Mouse (Mus musculus) thymus, postnatal 36 days (tissue): ENCODE measurements around the gene Ippk.
A peak's percentile ranks its signal among the peaks of the same experiment; 100 is the strongest.

Experiments used
- DNase-seq, 2 experiments: peaks; one replicate each; pipeline ENCODE4 v3.0.0; 2022; ENCODE audit warnings: mixed read lengths in 2 of 2

The Ippk gene

DNA sequence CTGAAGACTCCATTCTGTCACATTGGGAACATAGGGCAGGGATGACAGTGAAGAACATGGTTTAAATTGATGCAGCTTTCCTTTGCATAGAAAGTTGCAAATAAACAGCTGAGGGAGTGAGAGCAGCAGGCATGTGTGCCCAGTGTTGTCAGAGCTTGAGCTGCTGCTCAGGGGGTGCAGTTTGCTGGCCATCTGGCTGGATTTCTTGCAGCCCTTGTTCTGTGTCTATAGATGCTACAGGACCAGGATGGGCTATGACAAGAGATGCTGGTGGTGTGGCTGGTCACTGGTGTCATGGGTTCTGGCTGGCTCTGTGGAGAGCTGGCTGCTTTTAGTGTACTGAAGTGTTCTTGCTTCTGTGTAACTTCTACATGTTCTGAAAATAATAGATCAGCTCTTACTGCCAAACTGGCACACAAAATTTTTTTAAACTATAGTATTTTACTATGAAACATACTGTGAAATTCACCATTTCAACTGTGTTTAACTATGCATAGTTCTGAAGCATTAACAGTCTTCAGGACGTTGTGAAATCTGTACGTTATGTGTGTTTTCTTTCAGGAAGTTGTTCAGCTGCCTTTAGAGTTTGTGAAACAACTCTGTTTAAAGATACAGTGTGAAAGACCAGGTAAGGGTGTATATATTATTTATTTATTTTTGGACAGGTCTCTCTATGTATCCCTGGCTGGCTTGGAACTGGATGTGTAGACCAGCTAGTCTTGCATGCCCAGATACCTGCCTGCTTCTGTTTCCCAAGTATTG lies 12.4 kb downstream of the Ippk start:
- no peak for DNase-seq

DNA sequence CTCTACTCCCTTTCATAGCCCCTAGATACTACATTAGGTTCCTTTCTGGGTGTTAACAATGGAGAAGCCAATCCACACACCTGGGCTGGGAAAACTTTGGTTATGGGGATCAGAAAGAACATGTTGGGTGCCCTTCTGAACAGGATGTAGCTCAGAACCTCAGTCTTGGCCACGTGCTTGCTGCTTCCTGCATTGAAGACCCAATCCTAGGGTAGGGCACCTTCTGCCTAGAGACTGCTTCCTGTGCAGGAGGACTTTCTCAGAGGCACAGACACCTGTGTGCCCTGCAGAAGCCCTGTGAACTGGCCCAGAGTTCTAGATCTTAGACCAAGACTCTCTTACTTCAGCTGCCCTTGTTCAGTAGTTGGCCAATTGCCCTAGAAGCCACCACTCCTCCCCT lies 14.7 kb downstream of the Ippk start:
- peak in 1 of 2 experiments; percentile 25 for DNase-seq

DNA sequence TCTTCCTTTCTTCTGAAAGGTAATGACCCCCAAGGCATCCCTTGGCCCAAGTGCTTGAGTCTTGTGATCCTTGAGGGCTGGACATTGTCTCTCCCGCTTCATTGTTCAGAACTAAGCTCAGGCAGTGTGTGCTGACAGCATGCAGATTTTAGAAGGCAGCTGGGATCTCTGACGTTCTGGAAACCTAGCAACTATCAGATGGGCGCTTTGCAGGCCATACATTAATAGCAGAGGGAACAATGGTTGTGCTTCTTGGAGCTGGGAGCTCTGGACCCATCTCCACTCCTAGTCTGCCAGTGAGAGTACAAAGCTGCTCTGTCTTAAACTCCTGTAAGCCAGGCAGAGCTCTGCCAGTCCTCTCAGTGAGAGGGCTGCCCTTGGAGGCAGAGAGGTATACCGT lies 15.1 kb downstream of the Ippk start:
- DNase-seq: no peak

DNA sequence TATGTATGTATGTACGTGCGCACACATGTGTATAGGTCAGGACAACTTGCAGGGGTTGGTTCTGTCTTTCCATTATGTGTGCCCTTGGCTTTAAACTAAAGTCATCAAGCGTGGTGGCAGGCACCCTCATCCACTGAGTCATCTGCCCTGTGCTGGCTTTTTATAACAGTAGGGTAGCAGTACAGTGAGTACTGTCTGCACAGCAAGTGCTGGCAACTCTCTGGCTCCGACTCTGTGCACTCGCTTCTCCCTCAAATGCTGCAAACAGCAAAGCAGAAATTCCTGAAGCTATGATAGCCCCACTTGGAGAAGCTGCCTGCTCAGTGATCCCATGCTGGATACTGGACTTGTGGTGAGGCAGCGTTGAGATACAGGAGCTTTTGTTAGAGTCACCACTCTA lies 23.4 kb downstream of the Ippk start:
- DNase-seq: no peak

DNA sequence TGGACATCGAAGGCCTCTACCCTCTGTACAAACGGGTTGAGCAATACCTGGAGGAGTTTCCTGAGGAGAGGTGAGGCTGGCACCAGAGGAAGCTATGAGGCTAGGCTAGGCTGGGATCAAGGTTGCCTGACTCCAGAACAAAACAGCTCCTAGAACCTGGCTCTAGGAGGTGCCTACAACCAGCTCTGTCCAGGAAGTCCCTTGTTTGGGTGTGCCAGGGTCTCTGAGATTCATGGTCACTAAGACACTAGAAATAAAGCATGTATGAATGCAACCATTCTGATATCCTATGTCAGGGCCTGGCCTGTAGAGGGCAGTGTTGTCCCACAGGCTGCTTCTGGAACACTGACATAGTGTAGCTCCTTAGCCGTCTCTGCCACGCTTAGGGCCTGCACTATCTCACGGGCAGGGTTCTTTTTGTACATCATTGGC lies 28.3 kb downstream of the Ippk start:
- peak; percentile 58 to 65 for DNase-seq

DNA sequence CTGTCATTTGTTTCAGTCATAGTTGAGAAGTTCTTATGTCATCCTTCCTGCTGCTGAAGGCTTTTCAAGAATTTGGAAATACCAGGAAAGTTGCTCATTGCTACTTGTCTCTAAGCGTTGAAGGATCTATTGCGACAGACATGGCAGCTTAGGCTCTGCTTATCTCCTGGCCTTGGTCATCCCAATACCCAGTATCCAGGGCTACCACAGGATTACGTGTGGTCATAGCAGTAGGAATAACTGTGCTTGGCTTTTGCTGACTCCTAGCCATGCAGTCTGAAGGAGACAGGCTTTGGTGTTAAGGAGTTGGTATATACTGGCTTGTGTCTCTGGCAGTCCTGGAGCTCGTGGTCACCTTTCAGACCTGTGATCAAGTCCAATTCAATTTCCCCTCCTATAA lies 39.2 kb downstream of the Ippk start:
- DNase-seq: no peak

DNA sequence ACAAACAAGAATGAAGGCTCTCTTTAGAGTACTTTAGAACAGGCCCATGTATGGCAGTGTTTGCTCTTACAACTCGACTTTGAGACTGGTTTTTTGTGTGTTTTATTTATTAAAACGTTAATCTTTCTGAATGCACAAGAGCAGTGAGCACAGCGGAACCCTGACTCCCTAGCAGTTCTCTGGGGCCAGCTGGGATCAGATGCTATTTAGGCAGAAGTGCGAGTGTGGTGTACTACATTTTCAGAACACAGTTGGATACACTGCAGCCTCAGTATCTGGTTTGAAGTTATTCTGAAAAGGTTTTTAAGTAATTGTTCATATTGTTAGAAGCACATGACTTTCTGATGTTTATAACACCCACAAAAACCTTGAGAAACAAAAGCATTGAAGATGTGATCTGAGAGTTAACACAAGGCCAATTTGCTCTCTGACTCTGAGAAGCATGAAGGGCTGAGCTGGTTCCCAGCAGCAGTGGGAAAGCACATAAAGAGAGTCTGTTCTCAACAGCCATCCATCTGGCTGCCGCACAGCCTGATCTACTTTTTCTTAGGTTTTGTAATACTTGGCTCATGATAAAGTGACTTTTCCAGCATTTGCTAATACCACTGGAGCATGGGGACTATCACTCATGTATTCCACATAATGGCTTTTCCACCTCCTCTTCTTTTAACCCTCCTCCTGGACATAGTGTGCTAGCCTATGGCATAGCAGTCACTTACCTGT lies 39.8 kb downstream of the Ippk start:
- DNase-seq: no peak

DNA sequence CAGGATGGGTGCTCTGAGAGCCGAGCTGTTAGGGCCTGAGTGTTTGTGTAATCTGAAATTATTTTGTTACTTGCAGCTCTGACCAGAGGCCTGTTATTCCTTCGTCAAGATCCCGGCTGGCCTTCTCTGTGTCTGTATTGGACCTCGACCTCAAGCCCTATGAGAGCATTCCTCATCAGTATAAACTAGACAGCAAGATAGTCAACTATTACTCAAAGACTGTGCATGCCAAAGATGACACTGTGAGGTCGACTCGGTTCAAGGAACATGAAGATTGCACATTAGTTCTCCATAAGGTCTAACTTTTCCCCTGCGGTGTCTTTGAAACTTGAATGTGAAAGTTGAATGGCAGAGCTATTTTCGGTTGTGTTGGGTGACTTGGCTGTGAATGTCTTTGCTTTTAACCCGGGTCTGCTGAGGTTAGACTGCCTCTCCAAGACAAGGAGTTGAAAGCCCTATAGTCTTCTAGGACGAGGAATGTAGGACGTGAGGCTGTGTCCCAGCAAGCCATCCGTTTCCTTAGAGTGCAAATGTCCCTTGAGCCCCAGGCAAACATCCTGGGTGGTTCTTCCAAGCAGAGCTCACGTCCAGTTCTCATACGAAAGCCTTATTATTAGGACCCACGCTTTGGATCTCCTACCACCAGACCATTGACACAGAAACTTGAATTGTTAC lies 40.5 kb downstream of the Ippk start:
- no peak for DNase-seq

DNA sequence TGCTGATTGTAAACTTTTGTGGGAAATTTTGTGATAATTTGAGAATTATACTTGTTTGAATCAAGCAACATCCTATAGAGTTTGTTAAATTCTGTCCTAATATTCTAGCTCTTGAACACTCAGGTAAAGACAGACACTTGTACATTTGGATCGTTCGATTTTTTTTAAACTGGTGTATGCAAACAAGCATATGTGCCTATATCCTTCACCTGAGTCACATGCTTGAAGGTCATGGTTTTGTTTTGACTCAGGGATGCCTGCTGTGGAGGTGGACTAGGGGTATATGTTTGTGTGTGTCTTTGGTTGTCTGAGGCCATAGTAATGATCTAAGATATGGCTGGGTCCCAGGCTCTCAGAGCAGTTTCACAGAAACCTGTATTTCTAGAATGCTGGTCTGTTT lies 41.9 kb downstream of the Ippk start:
- DNase-seq: no peak

DNA sequence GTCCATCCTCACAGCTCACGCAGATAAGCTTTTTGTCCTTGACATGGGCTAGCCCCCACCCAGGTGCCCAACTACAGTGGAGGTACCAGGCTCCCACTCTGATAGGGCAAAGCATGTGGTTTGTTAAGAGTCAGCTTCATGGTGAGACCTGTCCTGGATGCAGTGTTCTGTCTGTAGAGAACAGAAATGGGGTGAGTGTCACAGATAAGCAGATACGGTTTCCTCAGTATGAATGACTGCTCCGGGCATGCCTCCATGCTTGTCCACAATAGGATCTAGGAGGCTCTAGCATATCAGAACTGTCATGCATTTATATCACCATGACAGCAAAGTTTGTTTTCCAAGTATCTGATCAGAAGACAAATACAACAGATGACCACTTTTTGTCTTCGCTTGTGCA lies 44.8 kb downstream of the Ippk start:
- no peak for DNase-seq

DNA sequence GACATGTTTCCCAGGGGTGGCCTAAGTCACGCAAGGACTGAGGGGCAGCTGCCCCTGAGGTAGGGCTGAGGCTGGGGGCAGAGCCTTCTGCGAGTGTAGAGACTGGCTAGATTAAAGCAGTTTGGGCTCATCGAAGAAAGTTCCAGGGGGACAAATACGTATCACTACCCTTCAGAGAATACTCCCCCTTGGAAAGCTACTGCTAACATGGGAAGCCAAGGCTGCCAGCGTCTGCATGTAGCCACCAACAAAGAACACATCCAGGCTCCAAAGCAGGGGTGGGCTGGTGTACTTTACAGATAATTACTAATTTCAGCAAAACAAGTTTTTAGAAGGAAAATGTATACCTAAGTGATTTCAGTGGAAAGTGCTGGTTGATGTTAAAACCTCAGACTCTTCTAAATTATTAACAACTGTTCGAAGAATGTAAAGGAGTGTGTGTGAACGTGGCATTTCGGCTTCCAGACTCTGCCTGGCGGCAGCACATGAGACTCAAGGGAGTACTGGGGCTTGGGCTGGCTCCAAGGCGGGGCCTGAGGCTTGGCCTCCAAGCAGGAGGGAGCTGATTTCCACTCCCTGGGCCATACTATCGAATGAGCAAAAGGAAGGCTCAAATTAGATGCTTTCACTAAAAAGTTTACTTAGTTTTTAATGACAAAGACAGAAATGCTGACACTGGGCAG lies 45.5 kb downstream of the Ippk start:
- DNase-seq: no peak

DNA sequence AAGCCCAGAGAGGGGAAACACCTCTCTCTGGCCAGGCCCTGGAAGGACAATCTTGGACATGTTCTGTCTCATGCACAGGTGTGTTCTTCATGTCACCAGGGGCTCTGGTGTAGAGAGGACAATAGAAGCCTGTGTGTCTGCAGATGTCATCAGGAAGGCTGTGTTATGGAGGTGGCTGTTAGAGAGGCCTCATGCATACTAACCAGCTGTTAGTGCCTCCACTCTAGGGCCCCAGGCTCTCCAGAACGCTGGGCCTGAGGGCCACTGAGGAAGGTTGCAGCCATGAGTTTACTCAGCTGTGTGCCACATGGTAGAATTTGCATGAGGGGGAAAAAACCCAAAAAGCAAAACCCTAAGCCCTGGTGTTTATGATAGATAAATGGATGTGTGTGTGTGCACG lies 46.5 kb downstream of the Ippk start:
- DNase-seq: no peak

DNA sequence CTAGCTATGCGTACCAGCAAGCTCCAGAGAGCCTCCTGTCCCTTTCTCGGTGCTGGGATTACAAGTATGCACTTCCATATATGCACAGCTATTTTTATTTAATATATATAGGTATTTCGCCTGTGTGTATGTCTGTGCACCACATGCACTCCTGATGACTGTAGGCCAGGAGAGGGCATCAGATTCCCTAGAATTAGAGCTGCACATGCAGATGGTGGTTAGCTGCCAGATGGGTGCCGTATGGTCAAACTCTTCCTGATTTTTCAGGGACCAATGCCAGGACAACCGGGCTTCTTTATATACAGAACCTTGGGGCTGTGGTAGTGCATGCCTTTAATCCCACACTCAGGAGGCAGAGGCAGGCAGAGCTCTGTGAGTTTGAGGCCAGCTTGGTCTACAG lies 48.0 kb downstream of the Ippk start:
- DNase-seq: no peak

DNA sequence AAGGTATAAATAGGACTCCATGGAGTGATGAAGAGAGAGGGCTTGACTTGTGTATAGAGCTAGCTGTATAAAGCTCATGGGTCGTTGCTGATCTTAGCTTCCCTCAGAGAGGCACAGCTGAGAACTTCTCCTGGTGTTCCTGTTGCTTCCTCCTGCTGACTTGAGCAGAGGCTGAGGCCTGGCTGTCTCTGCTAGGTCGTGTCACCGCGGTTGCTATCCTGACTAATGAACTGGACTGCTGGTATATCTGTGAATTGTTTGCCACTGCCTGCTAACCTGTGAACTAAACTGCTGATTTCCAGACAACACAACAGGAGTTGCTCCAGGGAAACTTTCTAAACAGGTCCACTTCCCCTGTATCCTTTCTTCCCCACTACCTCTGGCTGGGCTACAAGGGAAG lies 49.3 kb downstream of the Ippk start:
- no peak for DNase-seq

DNA sequence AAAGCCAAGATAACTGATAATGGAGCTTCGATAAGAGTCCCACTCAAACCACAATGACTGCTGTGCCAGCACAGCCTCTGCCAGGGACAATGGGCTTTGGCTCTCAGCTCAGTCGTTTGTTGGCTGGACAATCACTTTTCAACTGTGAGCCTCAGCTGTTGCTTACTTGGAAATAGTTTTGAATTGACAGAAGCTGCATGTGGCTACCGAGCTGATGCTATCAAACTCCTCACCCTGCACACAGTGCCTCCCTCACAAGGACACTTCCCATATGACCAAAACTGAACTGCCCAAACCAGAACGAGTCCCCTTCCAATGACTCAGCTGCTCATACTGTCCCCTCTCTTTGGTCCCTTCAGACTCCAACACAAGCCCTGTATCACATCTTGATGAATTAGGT lies 49.8 kb downstream of the Ippk start:
- DNase-seq: no peak

DNA sequence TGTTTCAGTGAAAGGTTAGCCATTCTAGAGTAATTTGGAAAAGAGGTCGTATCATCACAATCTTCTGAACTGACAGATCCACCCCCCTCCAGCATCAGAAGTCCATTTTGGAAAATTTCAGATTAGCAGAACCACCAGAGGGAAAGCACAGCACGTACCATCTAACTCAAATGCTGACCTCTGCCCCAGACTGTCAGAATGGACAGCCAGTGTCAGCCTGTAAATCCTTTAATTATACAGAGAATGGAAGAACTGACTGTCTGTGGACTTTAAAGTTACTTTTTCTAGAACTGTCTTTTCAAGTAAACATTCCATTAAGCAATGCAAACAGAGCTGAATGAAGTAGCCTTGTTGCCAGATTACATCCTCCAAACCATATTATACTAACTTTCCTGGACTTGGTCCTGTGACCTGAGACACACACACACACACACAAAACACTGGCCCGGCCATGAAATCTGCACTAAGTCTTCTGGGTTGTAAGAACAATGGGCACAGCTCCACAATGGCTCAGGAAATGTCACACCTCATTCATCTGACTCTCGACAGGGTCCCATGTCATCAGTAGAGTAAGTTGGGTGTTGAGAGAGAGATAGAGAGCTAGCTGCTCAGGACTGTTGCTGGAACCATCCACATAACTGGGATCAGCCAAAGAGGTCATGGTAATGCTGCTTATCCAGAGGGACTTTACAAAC lies 51.1 kb downstream of the Ippk start:
- no peak for DNase-seq

DNA sequence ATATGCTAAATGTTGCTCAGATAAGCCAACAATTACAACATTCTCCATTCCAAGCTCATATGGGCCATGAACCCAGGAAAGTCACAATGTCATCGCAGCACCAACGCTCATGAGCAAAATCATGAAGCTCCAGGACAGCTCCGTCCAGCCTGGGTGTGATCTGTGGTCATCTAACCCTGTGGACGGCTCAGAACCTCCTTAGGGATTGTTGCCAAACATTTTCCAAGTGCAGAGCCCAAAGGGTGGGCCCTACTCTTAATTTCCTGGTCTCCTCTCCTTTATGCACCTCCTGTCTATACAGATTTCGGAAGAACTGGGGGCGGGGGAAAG lies 51.6 kb downstream of the Ippk start:
- no peak for DNase-seq

DNA sequence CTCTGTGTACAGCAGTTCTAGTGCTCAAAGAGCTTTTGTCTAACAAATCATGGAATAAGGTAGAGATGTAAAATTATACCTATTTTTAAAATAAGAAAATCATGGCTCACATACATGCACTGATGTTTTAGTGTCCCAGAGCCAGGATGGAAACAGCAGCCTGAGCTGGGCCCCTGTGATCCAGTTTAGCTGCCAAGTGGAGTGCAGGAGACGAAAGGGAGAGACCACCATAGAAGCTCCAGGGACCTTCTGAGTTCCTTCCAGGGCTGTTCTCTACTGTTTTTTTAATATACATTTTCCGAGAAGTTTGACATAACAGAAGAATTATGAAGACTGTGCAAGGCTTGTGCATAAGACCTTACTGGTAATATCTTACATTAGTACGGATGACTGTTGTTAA lies 56.8 kb downstream of the Ippk start:
- DNase-seq: no peak

DNA sequence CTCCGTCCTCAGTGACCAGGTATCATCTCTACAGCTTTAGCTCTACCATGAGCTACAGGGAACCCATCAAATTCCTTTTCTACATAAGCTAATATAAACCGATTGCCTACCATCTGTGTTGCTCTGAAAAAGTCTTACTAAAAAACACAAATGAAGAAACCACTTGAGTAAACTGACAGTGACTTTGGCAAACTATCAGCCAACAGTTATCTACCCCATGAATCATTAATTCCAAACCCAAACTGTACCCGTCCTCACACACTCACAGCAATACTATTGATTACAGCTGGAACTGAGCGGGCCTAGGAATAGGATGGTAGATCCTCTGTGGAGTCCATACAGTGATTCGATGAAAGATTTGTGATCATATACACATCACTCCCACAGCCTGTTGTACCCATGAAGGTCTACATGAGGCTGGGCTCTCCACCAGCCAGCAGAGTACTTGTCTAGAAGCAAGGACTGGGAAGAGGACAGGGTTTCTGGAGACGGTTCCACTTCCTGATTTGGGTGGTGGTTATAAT lies 57.9 kb downstream of the Ippk start:
- DNase-seq: no peak

DNA sequence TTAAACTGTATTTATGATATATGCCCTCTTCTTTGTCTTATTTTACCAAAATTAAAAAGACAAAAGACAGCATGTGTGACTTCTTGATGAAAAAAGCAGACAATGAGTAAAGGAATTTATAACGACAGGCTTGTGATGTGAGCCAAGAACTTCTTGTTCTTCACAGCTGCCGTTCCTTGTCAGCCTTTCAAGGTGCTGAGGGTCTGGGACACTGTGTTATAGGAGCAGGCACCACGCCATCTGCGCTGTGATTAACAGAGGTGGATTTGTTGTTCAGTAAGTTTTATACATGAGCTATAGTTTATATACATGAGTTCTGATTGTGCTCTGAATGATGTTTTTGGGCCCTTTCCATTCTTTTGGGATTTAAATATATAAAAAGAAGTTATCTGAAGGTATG lies 58.4 kb downstream of the Ippk start:
- no peak for DNase-seq

DNA sequence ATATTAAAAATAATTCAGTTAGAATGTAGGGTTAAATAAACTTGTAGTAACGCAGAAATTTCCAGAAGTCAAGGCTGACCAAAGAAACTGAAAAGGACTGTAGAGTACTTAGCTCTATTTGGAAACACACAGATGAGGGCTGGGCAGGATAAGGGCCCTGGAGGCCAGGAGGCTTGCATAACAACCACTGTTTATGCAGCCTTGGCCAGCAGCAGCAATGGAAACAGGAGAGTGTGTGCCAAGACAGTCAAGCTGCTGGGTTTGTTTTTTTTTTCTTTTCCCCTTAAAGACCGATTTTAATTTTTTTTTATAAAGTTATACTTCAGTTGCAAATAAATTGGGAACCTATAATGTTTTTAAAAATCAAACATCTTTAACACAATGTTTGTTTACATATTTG lies 59.0 kb downstream of the Ippk start:
- DNase-seq: no peak

DNA sequence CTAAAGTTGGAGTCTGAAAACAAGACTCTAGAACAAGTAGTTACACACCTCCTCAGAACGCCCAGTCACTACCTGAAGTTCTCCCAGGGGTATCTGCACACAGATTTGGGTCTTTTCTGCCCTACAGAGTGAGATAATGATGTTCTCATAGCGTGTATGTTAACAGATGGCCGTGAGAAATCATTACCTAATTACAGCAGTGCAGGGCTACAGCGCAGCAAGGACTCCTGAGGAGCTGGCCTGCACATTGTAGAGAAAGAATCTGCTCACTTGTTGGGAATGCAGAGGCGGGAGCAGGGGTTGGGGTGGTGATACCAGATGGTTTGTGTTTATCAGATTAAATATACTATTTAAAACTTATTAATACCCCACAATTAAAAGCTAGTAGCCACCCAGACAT lies 59.5 kb downstream of the Ippk start:
- no peak for DNase-seq

DNA sequence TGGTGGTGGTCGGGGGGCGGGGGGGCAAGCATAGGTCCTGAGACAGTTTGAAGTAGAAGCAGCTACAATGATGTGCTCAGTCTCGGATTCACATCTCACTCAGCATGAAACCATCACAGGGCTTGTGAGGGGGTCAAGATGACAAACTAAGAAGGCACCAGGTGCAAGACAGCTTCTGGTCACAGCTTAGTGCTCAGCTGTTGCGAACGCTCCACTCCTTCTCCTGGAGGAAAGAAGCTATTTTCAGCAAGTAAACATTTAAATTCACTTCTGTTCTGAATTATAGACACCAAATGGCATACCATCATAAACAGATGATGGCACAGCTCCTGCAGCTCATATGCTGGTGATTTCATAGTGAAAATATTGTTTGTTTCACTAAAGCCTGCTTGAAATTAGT lies 64.3 kb downstream of the Ippk start:
- no peak for DNase-seq
